Mouse (Mus musculus) bone marrow macrophage, adult 2 months (primary cell): ENCODE results near the gene Cldn2.

Source experiments
- CTCF ChIP-seq: IDR thresholded peaks from 2 replicates; pipeline ENCODE4 v1.5.1; 2012; ENCODE audit warnings: low read depth, mild to moderate bottlenecking, low read length, moderate library complexity
- POLR2A ChIP-seq: IDR thresholded peaks from 2 replicates; pipeline ENCODE4 v1.6.1; 2012; ENCODE audit warnings: mild to moderate bottlenecking, low read depth, low read length, borderline replicate concordance

DNA sequence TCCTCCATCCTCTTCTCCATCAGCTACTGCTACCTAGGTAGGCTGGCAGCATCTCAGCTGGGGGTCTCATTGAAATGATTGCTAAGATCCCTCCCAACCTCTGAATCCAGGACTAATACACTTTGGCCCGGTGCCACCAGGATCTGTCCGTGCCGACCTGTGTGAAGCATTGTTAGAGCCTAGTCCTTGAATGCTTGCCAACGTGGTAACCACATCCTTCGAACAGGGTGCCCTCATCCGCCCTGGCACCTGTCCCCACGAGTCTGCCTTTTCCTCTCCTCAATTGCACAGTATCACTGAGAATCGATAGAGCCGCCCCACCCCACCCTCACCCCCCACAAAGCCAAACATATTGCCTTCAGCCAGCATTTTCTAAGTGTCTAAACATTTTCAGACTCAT is 2.8 kb upstream of the Cldn2 start:
- TF ChIP-seq POLR2A (no peak), CTCF (no peak)
